Mouse (Mus musculus): ENCODE data around the gene Tmem50b. TPM values are rescaled to one million over a fixed set of nuclear protein-coding genes. Genes with fewer than 3 reads are reported as not detected.

Tmem50b gene
- polyA plus RNA-seq, 1 experiment from 2014 or later = 55.7 TPM

- ATAC-seq (replicated peaks; ENCODE audit: insufficient number of reproducible peaks, insufficient read depth, low FRiP score, low read depth) = no peak
- no peak overlapping the region for H3K4me2 ChIP-seq
- H3K4me1 ChIP-seq (replicated peaks) = peaks cover 5% of the 10 kb centered on the region; the same call in 1 of the 2 replicates
- no peak overlapping the region for H3K4me3 ChIP-seq
- WGBS = 84% methylated on average over 4 of the region's 4 CpGs
- peaks cover 40% of the 10 kb centered on the region for H3K36me3 ChIP-seq
- H3K27ac ChIP-seq = no peak overlapping the region
- no peaks in the 10 kb centered on the region for H3K9me3 ChIP-seq (replicated peaks)
- no peaks in the 10 kb centered on the region for H3K27me3 ChIP-seq
- no peak overlapping the region for H3K9ac ChIP-seq
Observed at GRCm38 (mm10) chr16:91564580-91565291, 32.9 kb downstream of the Tmem50b start.

- Histone ChIP-seq H3K4me3 (no peak overlapping the region), H3K27me3 (no peaks in the 10 kb centered on the region), H3K4me1 (replicated peaks) (peaks cover 8% of the 10 kb centered on the region), H3K27ac (no peak overlapping the region), H3K9ac (no peak overlapping the region), H3K36me3 (peaks cover 60% of the 10 kb centered on the region), H3K9me3 (replicated peaks) (no peaks in the 10 kb centered on the region), H3K4me2 (no peak overlapping the region)
- no peak for ATAC-seq (replicated peaks; ENCODE audit: insufficient number of reproducible peaks, insufficient read depth, low FRiP score, low read depth)
- WGBS = 74% methylated on average over 38 of the region's 38 CpGs
Observed at GRCm38 (mm10) chr16:91561541-91562457, 35.8 kb downstream of the Tmem50b start.

GRCm38 (mm10) chr16:91561099-91561498 lies 36.5 kb downstream of the Tmem50b start:
- Histone ChIP-seq H3K4me2 (no peak overlapping the region), H3K36me3 (peaks cover 60% of the 10 kb centered on the region), H3K27ac (no peak overlapping the region), H3K4me1 (replicated peaks) (peaks cover 15% of the 10 kb centered on the region), H3K9ac (no peak overlapping the region), H3K9me3 (replicated peaks) (no peaks in the 10 kb centered on the region), H3K4me3 (no peak overlapping the region), H3K27me3 (no peaks in the 10 kb centered on the region)
- 41% methylated on average over 9 of the region's 9 CpGs for WGBS
- ATAC-seq (replicated peaks; ENCODE audit: insufficient number of reproducible peaks, insufficient read depth, low FRiP score, low read depth) = peak; percentile 37; the same call in 1 of the 2 replicates

- Histone ChIP-seq H3K36me3 (peaks cover 56% of the 10 kb centered on the region), H3K27ac (no peak overlapping the region), H3K9me3 (replicated peaks) (no peaks in the 10 kb centered on the region), H3K4me1 (replicated peaks) (peaks cover 40% of the 10 kb centered on the region), H3K27me3 (no peaks in the 10 kb centered on the region), H3K4me2 (no peak overlapping the region), H3K4me3 (no peak overlapping the region), H3K9ac (no peak overlapping the region)
- WGBS = 85% methylated on average over 15 of the region's 15 CpGs
- no peak for ATAC-seq (replicated peaks; ENCODE audit: insufficient number of reproducible peaks, insufficient read depth, low FRiP score, low read depth)
Observed at GRCm38 (mm10) chr16:91557693-91558092, 39.9 kb downstream of the Tmem50b start.

GRCm38 (mm10) chr16:91557214-91557613 lies 40.4 kb downstream of the Tmem50b start:
- H3K9ac ChIP-seq = no peak overlapping the region
- H3K36me3 ChIP-seq = peaks cover 52% of the 10 kb centered on the region
- H3K4me3 ChIP-seq = no peak overlapping the region
- ATAC-seq (replicated peaks; ENCODE audit: insufficient number of reproducible peaks, insufficient read depth, low FRiP score, low read depth) = no peak
- peaks cover 43% of the 10 kb centered on the region for H3K4me1 ChIP-seq (replicated peaks)
- WGBS = 77% methylated on average over 7 of the region's 7 CpGs
- H3K9me3 ChIP-seq (replicated peaks) = no peaks in the 10 kb centered on the region
- no peak overlapping the region for H3K27ac ChIP-seq
- no peak overlapping the region for H3K4me2 ChIP-seq
- H3K27me3 ChIP-seq = no peaks in the 10 kb centered on the region

- no peak for ATAC-seq (replicated peaks; ENCODE audit: insufficient number of reproducible peaks, insufficient read depth, low FRiP score, low read depth)
Observed at GRCm38 (mm10) chr16:91556659-91557058, 40.9 kb downstream of the Tmem50b start.

GRCm38 (mm10) chr16:91555017-91555605 lies 42.5 kb downstream of the Tmem50b start:
- no peak overlapping the region for H3K9ac ChIP-seq
- H3K9me3 ChIP-seq (replicated peaks) = no peaks in the 10 kb centered on the region
- H3K4me3 ChIP-seq = no peak overlapping the region
- H3K36me3 ChIP-seq = peaks cover 35% of the 10 kb centered on the region
- peak overlapping the region; percentile 53 for H3K27ac ChIP-seq
- WGBS = 71% methylated on average over 8 of the region's 8 CpGs
- no peak overlapping the region for H3K4me2 ChIP-seq
- H3K4me1 ChIP-seq (replicated peaks) = peaks cover 56% of the 10 kb centered on the region
- no peaks in the 10 kb centered on the region for H3K27me3 ChIP-seq
- no peak for ATAC-seq (replicated peaks; ENCODE audit: insufficient number of reproducible peaks, insufficient read depth, low FRiP score, low read depth)

More at GRCm38 (mm10) chr16:91556659-91557058, 40.9 kb downstream of the Tmem50b start:
- H3K27me3 ChIP-seq = no peaks in the 10 kb centered on the region
- H3K4me1 ChIP-seq (replicated peaks) = peaks cover 49% of the 10 kb centered on the region
- H3K4me3 ChIP-seq = no peak overlapping the region
- H3K4me2 ChIP-seq = no peak overlapping the region
- H3K27ac ChIP-seq = 0 out of 2 replicates have a peak overlapping the region, but pooled peaks have one; percentile 3
- no peaks in the 10 kb centered on the region for H3K9me3 ChIP-seq (replicated peaks)
- peaks cover 46% of the 10 kb centered on the region for H3K36me3 ChIP-seq
- WGBS = 74% methylated on average over 15 of the region's 15 CpGs
- no peak overlapping the region for H3K9ac ChIP-seq

- 0 out of 2 replicates have a peak overlapping the region, but pooled peaks have one; percentile 7 for H3K4me3 ChIP-seq
- peak overlapping the region; percentile 53 for H3K27ac ChIP-seq
- H3K36me3 ChIP-seq = peaks cover 24% of the 10 kb centered on the region
- H3K4me2 ChIP-seq = peak overlapping the region; percentile 38
- no peak overlapping the region for H3K9ac ChIP-seq
- H3K27me3 ChIP-seq = no peaks in the 10 kb centered on the region
- no peaks in the 10 kb centered on the region for H3K9me3 ChIP-seq (replicated peaks)
- peaks cover 71% of the 10 kb centered on the region for H3K4me1 ChIP-seq (replicated peaks)
- 28% methylated on average over 12 of the region's 12 CpGs for whole genome bisulfite sequencing
- ATAC-seq (replicated peaks; ENCODE audit: insufficient number of reproducible peaks, insufficient read depth, low FRiP score, low read depth) = no peak
Observed at GRCm38 (mm10) chr16:91553625-91554024, 44.0 kb downstream of the Tmem50b start.

GRCm38 (mm10) chr16:91552072-91552471 lies 45.5 kb downstream of the Tmem50b start:
- H3K4me1 ChIP-seq (replicated peaks) = peaks cover 76% of the 10 kb centered on the region
- no peak for ATAC-seq (replicated peaks; ENCODE audit: insufficient number of reproducible peaks, insufficient read depth, low FRiP score, low read depth)
- 39% methylated on average over 9 of the region's 9 CpGs for WGBS
- H3K4me3 ChIP-seq = no peak overlapping the region
- H3K27me3 ChIP-seq = no peaks in the 10 kb centered on the region
- no peaks in the 10 kb centered on the region for H3K9me3 ChIP-seq (replicated peaks)
- H3K9ac ChIP-seq = no peak overlapping the region
- peaks cover 13% of the 10 kb centered on the region; the same call in 1 of the 2 replicates for H3K36me3 ChIP-seq
- H3K4me2 ChIP-seq = 0 out of 2 replicates have a peak overlapping the region, but pooled peaks have one; percentile 34
- peak overlapping the region; percentile 63; the same call in 1 of the 2 replicates for H3K27ac ChIP-seq

GRCm38 (mm10) chr16:91551081-91551524 lies 46.5 kb downstream of the Tmem50b start:
- Histone ChIP-seq H3K9me3 (replicated peaks) (no peaks in the 10 kb centered on the region), H3K4me2 (peak overlapping the region; percentile 34), H3K27ac (peak overlapping the region; percentile 63), H3K4me1 (replicated peaks) (peaks cover 73% of the 10 kb centered on the region), H3K27me3 (no peaks in the 10 kb centered on the region), H3K4me3 (no peak overlapping the region), H3K9ac (peak overlapping the region; percentile 27), H3K36me3 (peaks cover 13% of the 10 kb centered on the region; the same call in 1 of the 2 replicates)
- 18% methylated on average over 10 of the region's 10 CpGs for WGBS
- no peak for ATAC-seq (replicated peaks; ENCODE audit: insufficient number of reproducible peaks, insufficient read depth, low FRiP score, low read depth)

- Histone ChIP-seq H3K9ac (0 out of 2 replicates have a peak overlapping the region, but pooled peaks have one; percentile 6), H3K9me3 (replicated peaks) (no peaks in the 10 kb centered on the region), H3K36me3 (no peaks in the 10 kb centered on the region), H3K27ac (peak overlapping the region; percentile 95), H3K4me3 (peak overlapping the region; percentile 99), H3K4me1 (replicated peaks) (peaks cover 77% of the 10 kb centered on the region), H3K27me3 (no peaks in the 10 kb centered on the region), H3K4me2 (peak overlapping the region; percentile 79)
- 57% methylated on average over 5 of the region's 5 CpGs for WGBS
- ATAC-seq (replicated peaks; ENCODE audit: insufficient number of reproducible peaks, insufficient read depth, low FRiP score, low read depth) = no peak
Observed at GRCm38 (mm10) chr16:91549616-91550015, 48.0 kb downstream of the Tmem50b start.

All from heart, embryonic 15.5 days (tissue).